Mouse (Mus musculus) lung, postnatal 10 days (tissue): ENCODE results near the gene Meis3.

Experiments
- DNase-seq: peaks from one replicate; pipeline ENCODE4 v3.0.0; 2021

Meis3 gene

DNA sequence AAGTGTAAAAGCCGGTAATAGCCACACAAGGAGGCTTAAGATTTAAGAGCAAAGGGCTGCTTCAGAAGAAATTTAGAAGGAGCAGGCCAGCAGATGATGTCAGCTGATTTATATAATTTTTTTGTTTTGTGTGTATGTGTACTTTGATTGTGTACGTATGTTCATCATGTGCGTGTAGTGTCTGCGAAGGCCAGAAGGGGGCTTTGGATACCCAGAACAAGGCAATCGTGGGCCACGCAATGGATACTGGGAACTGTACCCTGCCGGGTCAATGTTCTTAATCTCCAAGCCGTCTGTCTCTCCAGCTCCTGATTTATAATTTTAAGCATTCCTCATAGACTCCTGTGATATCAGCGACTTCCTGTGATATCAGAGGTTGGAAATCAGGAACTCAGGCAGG is 13.6 kb upstream of the Meis3 start:
- DNase-seq: no peak

GRCm38 (mm10) chr7:16162036-16162435 is 12.9 kb upstream of the Meis3 start:
- no peak for DNase-seq

- DNase-seq: no peak
Measured at GRCm38 (mm10) chr7:16172141-16172581, 2.7 kb upstream of the Meis3 start.

GRCm38 (mm10) chr7:16172586-16173140 is 2.2 kb upstream of the Meis3 start:
- no peak for DNase-seq

- no peak for DNase-seq
Measured at GRCm38 (mm10) chr7:16173146-16173545, 1.7 kb upstream of the Meis3 start.

DNA sequence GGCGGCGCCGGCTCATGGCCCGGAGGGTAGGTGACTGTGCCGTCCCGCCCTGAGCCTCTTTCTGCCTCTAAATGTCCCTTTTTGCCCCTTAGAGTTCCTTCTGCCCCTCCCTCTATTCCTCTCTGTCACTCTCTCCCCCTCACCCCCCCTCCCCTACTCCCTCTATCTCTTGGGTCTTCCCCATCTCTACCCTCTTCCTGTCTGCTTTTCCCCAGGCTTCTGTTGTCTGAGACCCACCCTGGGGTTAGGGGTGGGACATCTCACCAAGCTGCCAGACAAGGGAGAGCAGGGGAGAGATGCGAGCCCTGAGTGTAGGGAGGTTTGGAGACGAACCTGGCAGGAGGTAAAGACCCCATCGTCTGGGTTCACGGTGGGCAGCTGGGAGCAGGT is 647 bp downstream of the Meis3 start:
- no peak for DNase-seq

DNA sequence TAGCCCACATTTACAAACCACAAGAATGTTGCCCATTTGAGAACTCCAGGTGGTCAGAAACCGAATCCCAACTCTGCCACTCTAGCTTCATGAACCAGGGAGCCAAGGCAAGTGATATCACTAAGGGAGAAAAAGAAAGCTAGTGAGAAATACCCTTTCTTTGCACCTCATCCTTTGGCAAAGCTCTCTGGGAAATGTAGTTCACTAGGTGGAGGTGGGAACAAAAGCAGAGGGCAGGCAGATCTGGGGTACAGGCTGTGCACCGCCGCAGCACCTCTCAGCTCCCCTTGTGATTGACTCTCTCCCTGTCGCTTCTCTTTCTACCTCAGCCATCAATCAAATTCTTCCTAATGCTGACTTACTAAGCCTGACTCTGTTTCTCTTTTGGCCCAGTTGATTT is 3.2 kb downstream of the Meis3 start:
- no peak for DNase-seq

DNA sequence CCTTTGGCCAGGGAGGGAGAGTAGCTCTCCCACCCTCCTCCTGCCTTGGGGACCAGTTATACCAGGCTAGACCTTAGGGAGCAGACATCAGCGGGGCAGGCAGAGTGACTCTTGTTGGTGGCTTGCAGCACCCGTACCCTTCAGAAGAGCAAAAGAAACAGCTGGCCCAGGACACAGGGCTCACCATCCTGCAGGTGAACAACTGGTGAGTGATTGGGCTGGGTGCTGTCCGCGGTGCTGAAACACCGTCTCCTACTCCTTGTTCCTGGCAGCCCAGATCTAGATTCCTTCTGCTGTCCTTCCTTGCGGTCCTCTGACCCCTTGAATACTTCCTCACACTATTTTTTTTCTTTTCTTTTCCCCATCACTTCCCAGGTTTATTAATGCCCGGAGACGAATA is 8.8 kb downstream of the Meis3 start:
- peak; percentile 47 for DNase-seq

- no peak for DNase-seq
Measured at GRCm38 (mm10) chr7:16187494-16187893, 12.6 kb downstream of the Meis3 start.

DNA sequence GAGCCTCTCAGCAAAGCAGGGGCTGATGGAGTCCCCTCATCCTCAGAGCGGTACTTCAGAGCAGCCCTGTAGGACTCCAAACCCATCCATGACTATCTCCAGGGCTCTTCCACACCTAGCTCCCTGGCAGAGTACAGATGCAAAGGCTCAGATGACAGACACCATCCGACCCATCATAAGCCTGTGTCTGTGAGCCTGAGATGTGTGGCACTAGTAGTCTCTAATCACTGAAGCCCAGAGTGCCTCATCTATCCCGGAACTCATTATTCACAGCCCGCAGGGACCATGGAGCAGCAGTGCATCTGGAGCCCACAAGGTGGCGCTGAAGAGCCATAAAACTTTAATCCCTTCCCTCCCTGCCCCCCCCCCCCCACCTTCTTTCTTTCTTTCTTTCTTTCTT is 17.4 kb downstream of the Meis3 start:
- peak; percentile 85 for DNase-seq

DNA sequence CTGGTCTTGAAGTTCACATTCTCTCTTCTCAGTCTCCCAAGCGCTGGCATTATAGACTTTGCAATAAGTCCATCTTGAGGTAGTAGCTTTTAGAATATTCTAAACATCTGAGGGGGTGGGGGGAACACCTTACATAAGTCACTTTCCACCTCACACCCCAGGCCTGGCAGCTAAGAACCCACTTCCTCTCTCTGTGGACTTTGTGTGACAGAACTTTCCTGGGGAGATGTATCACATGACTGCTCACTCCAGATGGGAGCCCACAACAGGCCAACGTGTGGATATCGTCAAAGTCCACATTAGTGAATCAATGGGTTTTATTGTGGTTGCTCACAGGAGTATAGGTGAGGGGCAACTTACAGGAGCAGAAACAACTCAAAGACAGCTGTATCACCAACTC is 18.8 kb downstream of the Meis3 start:
- no peak for DNase-seq

GRCm38 (mm10) chr7:16196616-16197015 is 21.7 kb downstream of the Meis3 start:
- DNase-seq: no peak

- no peak for DNase-seq
Measured at GRCm38 (mm10) chr7:16197166-16197565, 22.3 kb downstream of the Meis3 start.

- no peak for DNase-seq
Measured at GRCm38 (mm10) chr7:16198540-16198939, 23.6 kb downstream of the Meis3 start.

GRCm38 (mm10) chr7:16201136-16201535 is 26.2 kb downstream of the Meis3 start:
- no peak for DNase-seq

- no peak for DNase-seq
Measured at GRCm38 (mm10) chr7:16202756-16203504, 28.0 kb downstream of the Meis3 start.

- no peak for DNase-seq
Measured at GRCm38 (mm10) chr7:16203505-16203903, 28.6 kb downstream of the Meis3 start.

- no peak for DNase-seq
Measured at GRCm38 (mm10) chr7:16204791-16205190, 29.9 kb downstream of the Meis3 start.

GRCm38 (mm10) chr7:16207076-16207475 is 32.2 kb downstream of the Meis3 start:
- no peak for DNase-seq

DNA sequence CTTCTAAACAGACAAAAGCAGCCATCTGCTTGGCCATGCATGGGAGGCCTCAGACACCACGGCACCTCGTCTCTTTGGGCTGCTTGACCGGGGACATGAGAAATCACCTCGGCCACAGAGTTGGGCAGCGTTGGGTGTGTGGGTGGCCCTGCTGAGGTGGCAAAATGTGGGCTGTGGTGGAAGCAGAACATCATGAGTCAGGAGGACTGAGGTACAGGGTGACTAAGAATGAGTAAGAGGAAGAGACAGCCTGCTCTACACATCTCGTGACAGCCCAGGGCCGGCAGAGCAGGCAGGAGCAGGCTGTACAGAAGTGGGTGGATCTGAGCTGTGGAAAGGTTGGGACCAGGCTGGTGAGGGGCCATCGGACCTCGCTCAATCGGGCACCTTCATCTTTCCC is 32.6 kb downstream of the Meis3 start:
- peak; percentile 30 for DNase-seq

GRCm38 (mm10) chr7:16208781-16209665 is 34.1 kb downstream of the Meis3 start:
- DNase-seq: peak; percentile 38

DNA sequence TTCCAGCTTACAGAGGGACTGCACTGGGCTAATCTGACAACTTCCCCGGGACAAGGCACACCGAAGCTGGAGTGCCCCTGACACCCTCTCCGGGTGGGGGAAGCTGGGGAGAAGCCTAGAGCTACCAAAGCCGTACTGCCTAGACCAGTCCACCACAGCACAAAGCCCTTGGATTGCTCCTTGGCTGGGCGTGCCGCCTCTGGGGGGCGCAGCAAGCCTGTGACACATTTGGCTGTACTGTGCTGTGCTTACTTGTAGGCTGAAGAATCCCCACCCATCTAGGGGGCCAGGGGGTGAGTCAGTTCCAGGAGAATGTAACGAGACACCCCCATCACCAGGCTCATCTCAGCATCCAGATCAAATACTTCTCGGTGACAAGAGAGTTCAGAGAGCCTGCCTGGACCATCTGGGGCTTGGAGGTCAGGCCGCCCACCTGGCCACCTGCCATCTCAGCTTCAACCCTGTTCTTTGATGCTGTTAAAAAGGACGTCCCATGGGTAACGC is 36.0 kb downstream of the Meis3 start:
- peak; percentile 45 for DNase-seq

- no peak for DNase-seq
Measured at GRCm38 (mm10) chr7:16213196-16213595, 38.3 kb downstream of the Meis3 start.

DNA sequence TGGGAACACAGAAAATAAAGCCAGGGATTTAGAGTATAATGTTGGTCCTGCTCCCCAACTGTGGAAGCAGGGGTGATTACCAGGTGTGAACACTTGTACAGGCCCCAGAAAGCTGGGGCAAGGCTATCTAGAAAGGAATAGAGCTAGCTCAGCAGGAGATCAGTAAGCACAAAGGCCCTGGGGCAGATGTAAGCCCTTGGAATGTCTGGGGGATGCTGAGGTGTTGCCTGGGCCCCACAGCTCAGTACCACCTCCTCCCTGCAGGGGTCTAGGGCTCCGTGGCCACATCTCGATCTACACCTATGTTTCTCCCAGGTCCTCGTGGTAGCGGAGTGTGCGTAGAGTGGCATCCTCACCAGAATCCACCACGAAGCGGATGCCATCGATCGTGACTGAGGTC is 39.1 kb downstream of the Meis3 start:
- no peak for DNase-seq
